Mouse (Mus musculus) erythroblast, embryonic 14.5 days (primary cell): Measurements from ENCODE around the gene St6galnac3. TPM values are rescaled to one million over a fixed set of nuclear protein-coding genes. Genes with fewer than 3 reads are reported as not detected.

Experiments
- H3K27me3 ChIP-seq: 2 replicates; pipeline ENCODE4 v1.6.1; 2012; ENCODE audit warnings: inconsistent platforms; ENCODE audit not compliant: control insufficient read depth
- H3K36me3 ChIP-seq: 2 replicates; pipeline ENCODE4 v1.6.1; 2012; ENCODE audit warnings: mild to moderate bottlenecking, inconsistent platforms; ENCODE audit not compliant: control insufficient read depth
- H3K4me1 ChIP-seq: 2 replicates; pipeline ENCODE4 v1.6.1; 2012; ENCODE audit warnings: inconsistent platforms; ENCODE audit not compliant: control insufficient read depth
- H3K4me3 ChIP-seq: replicated peaks from 2 replicates; pipeline ENCODE3; 2012; ENCODE audit warnings: moderate library complexity, mild to moderate bottlenecking, inconsistent platforms
- H3K9me3 ChIP-seq: 2 replicates; pipeline ENCODE4 v1.6.1; 2012; ENCODE audit warnings: low read length, inconsistent platforms, mixed read lengths; ENCODE audit not compliant: control insufficient read depth
- GATA1 ChIP-seq: IDR thresholded peaks from 2 replicates; pipeline ENCODE4 v1.6.1; 2012; ENCODE audit warnings: low read length, inconsistent platforms, mixed read lengths
- TAL1 ChIP-seq: IDR thresholded peaks from 3 replicates; pipeline ENCODE4 v1.6.1; 2012; ENCODE audit warnings: low read length, inconsistent platforms, mixed read lengths
- polyA plus RNA-seq: library from polyadenylated mRNA; stranded (reverse); fragments of >175 nt; gene quantifications from 2 replicates; pipeline ENCODE4 v1.2.3, GENCODE M21; 2012

Gene St6galnac3
- polyA plus RNA-seq, 1 experiment: 0.17 TPM

GRCm38 (mm10) chr3:153720296-153720695 is 4.7 kb downstream of the St6galnac3 start:
- peaks cover 7% of the 10 kb centered on the region; the same call in 1 of the 2 replicates for H3K27me3 ChIP-seq
- peaks cover 30% of the 10 kb centered on the region for H3K36me3 ChIP-seq
- H3K9me3 ChIP-seq: no peaks in the 10 kb centered on the region
- no peak overlapping the region for H3K4me3 ChIP-seq
- TF ChIP-seq TAL1: no peak
- no peak for TF ChIP-seq GATA1
- H3K4me1 ChIP-seq: peaks cover 92% of the 10 kb centered on the region

- peaks cover 38% of the 10 kb centered on the region for H3K36me3 ChIP-seq
- peaks cover 88% of the 10 kb centered on the region for H3K4me1 ChIP-seq
- H3K9me3 ChIP-seq: peaks cover 3% of the 10 kb centered on the region
- TF ChIP-seq GATA1: 0 out of 2 replicates have a peak, but pooled peaks have one; percentile 5
- TF ChIP-seq TAL1: no peak
- H3K27me3 ChIP-seq: peaks cover 5% of the 10 kb centered on the region; the same call in 1 of the 2 replicates
- peak overlapping the region; percentile 27 for H3K4me3 ChIP-seq
These were observed 5.6 kb downstream of the St6galnac3 start for GRCm38 (mm10) chr3:153719256-153719970.

- peaks cover 83% of the 10 kb centered on the region for H3K4me1 ChIP-seq
- H3K27me3 ChIP-seq: no peaks in the 10 kb centered on the region
These were observed 6.2 kb downstream of the St6galnac3 start for GRCm38 (mm10) chr3:153718724-153719123.

GRCm38 (mm10) chr3:153717742-153718141 is 7.2 kb downstream of the St6galnac3 start:
- no peaks in the 10 kb centered on the region for H3K27me3 ChIP-seq
- H3K4me1 ChIP-seq: peaks cover 73% of the 10 kb centered on the region
- no peak overlapping the region for H3K4me3 ChIP-seq
- TF ChIP-seq TAL1 (no peak), GATA1 (no peak)
- peaks cover 40% of the 10 kb centered on the region for H3K36me3 ChIP-seq
- H3K9me3 ChIP-seq: peaks cover 8% of the 10 kb centered on the region

More at GRCm38 (mm10) chr3:153718724-153719123, 6.2 kb downstream of the St6galnac3 start:
- TF ChIP-seq TAL1: no peak
- no peak for TF ChIP-seq GATA1
- peaks cover 8% of the 10 kb centered on the region for H3K9me3 ChIP-seq
- H3K36me3 ChIP-seq: peaks cover 44% of the 10 kb centered on the region
- H3K4me3 ChIP-seq: no peak overlapping the region

- Histone ChIP-seq H3K4me1 (peaks cover 64% of the 10 kb centered on the region), H3K36me3 (peaks cover 38% of the 10 kb centered on the region), H3K4me3 (no peak overlapping the region), H3K9me3 (peaks cover 8% of the 10 kb centered on the region), H3K27me3 (no peaks in the 10 kb centered on the region)
- no peak for TF ChIP-seq GATA1
- no peak for TF ChIP-seq TAL1
These were observed 9.3 kb downstream of the St6galnac3 start for GRCm38 (mm10) chr3:153715646-153716045.

GRCm38 (mm10) chr3:153710545-153710944 is 14.4 kb downstream of the St6galnac3 start:
- peaks cover 36% of the 10 kb centered on the region for H3K4me1 ChIP-seq
- peaks cover 8% of the 10 kb centered on the region for H3K9me3 ChIP-seq
- peaks cover 52% of the 10 kb centered on the region for H3K36me3 ChIP-seq
- TF ChIP-seq TAL1 (no peak), GATA1 (no peak)
- no peak overlapping the region for H3K4me3 ChIP-seq
- H3K27me3 ChIP-seq: no peaks in the 10 kb centered on the region

- no peak overlapping the region for H3K4me3 ChIP-seq
- H3K9me3 ChIP-seq: peaks cover 9% of the 10 kb centered on the region
- H3K4me1 ChIP-seq: peaks cover 37% of the 10 kb centered on the region
- H3K36me3 ChIP-seq: peaks cover 51% of the 10 kb centered on the region
- TF ChIP-seq GATA1 (no peak), TAL1 (no peak)
- H3K27me3 ChIP-seq: no peaks in the 10 kb centered on the region
These were observed 17.3 kb downstream of the St6galnac3 start for GRCm38 (mm10) chr3:153707687-153708086.

- Histone ChIP-seq H3K27me3 (no peaks in the 10 kb centered on the region), H3K4me1 (peaks cover 37% of the 10 kb centered on the region), H3K36me3 (peaks cover 50% of the 10 kb centered on the region), H3K9me3 (peaks cover 9% of the 10 kb centered on the region), H3K4me3 (no peak overlapping the region)
- no peak for TF ChIP-seq GATA1
- TF ChIP-seq TAL1: no peak
These were observed 18.1 kb downstream of the St6galnac3 start for GRCm38 (mm10) chr3:153706901-153707300.

GRCm38 (mm10) chr3:153701752-153702740 is 22.9 kb downstream of the St6galnac3 start:
- Histone ChIP-seq H3K4me1 (peaks cover 53% of the 10 kb centered on the region), H3K36me3 (peaks cover 67% of the 10 kb centered on the region)

More at GRCm38 (mm10) chr3:153701752-153702740, 22.9 kb downstream of the St6galnac3 start:
- Histone ChIP-seq H3K27me3 (no peaks in the 10 kb centered on the region), H3K9me3 (peaks cover 9% of the 10 kb centered on the region), H3K4me3 (no peak overlapping the region)
- TF ChIP-seq TAL1 (no peak), GATA1 (no peak)
